Mouse (Mus musculus) intestine, embryonic 16.5 days (tissue): Measurements from ENCODE around the gene Limch1. TPM values are rescaled to one million over a fixed set of nuclear protein-coding genes. Genes with fewer than 3 reads are reported as not detected.

Experiments
- ATAC-seq: fragments of 200-750 bp; cut with Nextera tagmentation; 2 replicates; pipeline ENCODE4 v1.8.0; 2017; ENCODE audit warnings: moderate TSS enrichment, moderate library complexity
- H3K27ac ChIP-seq: fragments of 300-500 bp; sonication (generic); 2 replicates; pipeline ENCODE4 v1.5.1; 2014; ENCODE audit warnings: mild to moderate bottlenecking, low read length
- H3K27me3 ChIP-seq: fragments of 300-500 bp; sonication (generic); replicated peaks from 2 replicates; pipeline ENCODE4 v1.6.1; 2014; ENCODE audit warnings: low read length, control low read depth, mixed read lengths; ENCODE audit not compliant: control insufficient read depth, insufficient read depth
- H3K36me3 ChIP-seq: fragments of 300-500 bp; sonication (generic); 2 replicates; pipeline ENCODE4 v1.6.1; 2014; ENCODE audit warnings: low read length, control low read depth; ENCODE audit not compliant: control insufficient read depth, insufficient read depth
- H3K4me1 ChIP-seq: fragments of 300-500 bp; sonication (generic); 2 replicates; pipeline ENCODE4 v1.6.1; 2014; ENCODE audit warnings: low read length, control low read depth, mixed read lengths; ENCODE audit not compliant: control insufficient read depth, insufficient read depth
- H3K4me2 ChIP-seq: fragments of 300-500 bp; sonication (generic); 2 replicates; pipeline ENCODE4 v1.6.1; 2014; ENCODE audit warnings: low read depth, low read length, control low read depth
- H3K4me3 ChIP-seq: fragments of 300-500 bp; sonication (generic); 2 replicates; pipeline ENCODE4 v1.5.1; 2014; ENCODE audit warnings: mild to moderate bottlenecking, low read length
- H3K9ac ChIP-seq: fragments of 300-500 bp; sonication (generic); 2 replicates; pipeline ENCODE4 v1.6.1; 2014; ENCODE audit warnings: low read depth, low read length
- H3K9me3 ChIP-seq: fragments of 300-500 bp; sonication (generic); 2 replicates; pipeline ENCODE4 v1.6.1; 2016; ENCODE audit warnings: low read length, control low read depth; ENCODE audit not compliant: control insufficient read depth
- WGBS: fragments of 180-500 bp; shearing (Covaris S2); extraction: QIAGEN DNeasy Blood & Tissue Kit; methylation state at CpG from one replicate; pipeline ENCODE4 v1.1.7; 2014; 5-methylcytosine and 5-hydroxymethylcytosine counted together
- polyA plus RNA-seq: library from polyadenylated mRNA; unstranded; fragments of >200 nt; fragmentation: Nextera tagmentation; extraction: Ambion mirVana; gene quantifications from 2 replicates; pipeline ENCODE4 v1.2.1, GENCODE M21; 2015

Gene Limch1
- polyA plus RNA-seq, 1 experiment from 2014 or later = 8.5 TPM

DNA sequence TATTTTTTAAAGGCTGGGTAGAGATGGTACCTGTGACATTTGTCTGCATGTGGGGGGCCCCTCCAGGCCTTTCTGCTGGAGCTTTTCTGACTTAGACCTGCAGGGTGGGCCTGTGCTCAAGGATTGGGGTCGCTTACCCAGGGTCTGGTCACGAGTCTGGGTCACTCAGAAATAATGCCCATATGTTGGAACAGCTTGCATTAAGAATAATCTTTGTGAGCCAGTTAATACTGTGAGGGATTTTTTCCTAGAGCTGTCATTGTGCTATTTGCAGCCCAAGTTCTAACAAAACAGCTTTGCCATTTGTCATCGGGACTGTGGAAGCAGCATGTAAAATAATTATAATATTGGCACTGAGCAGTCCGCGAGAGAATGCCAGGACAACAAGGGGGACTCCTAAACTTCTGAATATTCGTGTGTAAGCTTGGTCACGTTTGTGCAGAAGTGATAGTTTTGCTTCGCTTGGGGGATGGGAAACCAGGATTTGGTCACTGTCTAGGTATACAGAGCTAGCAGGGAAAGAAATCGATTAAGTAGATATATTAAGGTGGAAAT is 63.5 kb downstream of the Limch1 start:
- no peaks in the 10 kb centered on the region for H3K4me1 ChIP-seq
- no peaks in the 10 kb centered on the region for H3K9me3 ChIP-seq
- no peak overlapping the region for H3K9ac ChIP-seq
- no peak overlapping the region for H3K4me3 ChIP-seq
- no peaks in the 10 kb centered on the region for H3K27me3 ChIP-seq
- no peak overlapping the region for H3K4me2 ChIP-seq
- ATAC-seq = no peak
- H3K36me3 ChIP-seq = no peaks in the 10 kb centered on the region
- H3K27ac ChIP-seq = no peak overlapping the region
- WGBS = 85% methylated on average over 9 of the region's 9 CpGs

- Histone ChIP-seq H3K9me3 (no peaks in the 10 kb centered on the region), H3K4me2 (no peak overlapping the region), H3K4me1 (no peaks in the 10 kb centered on the region), H3K4me3 (no peak overlapping the region), H3K27me3 (no peaks in the 10 kb centered on the region), H3K27ac (no peak overlapping the region), H3K36me3 (no peaks in the 10 kb centered on the region), H3K9ac (no peak overlapping the region)
- no peak for ATAC-seq
- WGBS = 58% methylated on average over 2 of the region's 2 CpGs
Measured at GRCm38 (mm10) chr5:66810396-66810795, 64.8 kb downstream of the Limch1 start.

DNA sequence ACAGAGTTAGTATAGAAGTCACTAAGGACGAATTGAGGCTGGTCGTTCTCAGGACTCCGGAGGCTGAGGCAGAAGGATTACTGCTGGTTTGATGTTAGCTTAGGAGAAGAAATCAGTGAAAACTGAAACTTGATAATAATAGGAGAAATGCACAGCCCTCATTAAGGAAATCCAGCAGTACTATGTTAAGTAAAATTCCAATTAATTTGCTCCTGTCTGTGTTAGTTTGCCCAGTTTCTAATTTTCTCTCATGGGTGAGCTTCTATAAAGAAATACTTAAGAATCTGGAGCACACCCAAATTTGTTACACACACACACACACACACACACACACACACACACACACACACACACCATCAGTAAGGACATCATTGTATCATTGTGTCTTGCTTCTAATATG is 69.0 kb downstream of the Limch1 start:
- WGBS = 91% methylated on average over 3 of the region's 3 CpGs
- no peak overlapping the region for H3K4me2 ChIP-seq
- H3K9me3 ChIP-seq = no peaks in the 10 kb centered on the region
- no peak overlapping the region for H3K27ac ChIP-seq
- no peak overlapping the region for H3K9ac ChIP-seq
- H3K36me3 ChIP-seq = no peaks in the 10 kb centered on the region
- ATAC-seq = no peak
- H3K4me3 ChIP-seq = no peak overlapping the region
- H3K4me1 ChIP-seq = no peaks in the 10 kb centered on the region
- H3K27me3 ChIP-seq = no peaks in the 10 kb centered on the region

GRCm38 (mm10) chr5:66815877-66816276 is 70.2 kb downstream of the Limch1 start:
- no peak overlapping the region for H3K4me3 ChIP-seq
- WGBS = 32% methylated on average over 6 of the region's 6 CpGs
- no peak overlapping the region for H3K9ac ChIP-seq
- no peaks in the 10 kb centered on the region for H3K4me1 ChIP-seq
- H3K9me3 ChIP-seq = no peaks in the 10 kb centered on the region
- H3K4me2 ChIP-seq = no peak overlapping the region
- no peaks in the 10 kb centered on the region for H3K36me3 ChIP-seq
- ATAC-seq = no peak
- no peak overlapping the region for H3K27ac ChIP-seq
- no peaks in the 10 kb centered on the region for H3K27me3 ChIP-seq

- WGBS = 60% methylated on average over 18 of the region's 18 CpGs
- no peak for ATAC-seq
- H3K4me2 ChIP-seq = no peak overlapping the region
- H3K27ac ChIP-seq = no peak overlapping the region
- H3K9ac ChIP-seq = no peak overlapping the region
- no peak overlapping the region for H3K4me3 ChIP-seq
- H3K4me1 ChIP-seq = no peaks in the 10 kb centered on the region
- H3K27me3 ChIP-seq = no peaks in the 10 kb centered on the region
- H3K36me3 ChIP-seq = no peaks in the 10 kb centered on the region
- no peaks in the 10 kb centered on the region for H3K9me3 ChIP-seq
Measured at GRCm38 (mm10) chr5:66816751-66817150, 71.1 kb downstream of the Limch1 start.

- Histone ChIP-seq H3K4me3 (no peak overlapping the region), H3K9me3 (no peaks in the 10 kb centered on the region), H3K27me3 (no peaks in the 10 kb centered on the region), H3K27ac (no peak overlapping the region), H3K9ac (no peak overlapping the region), H3K36me3 (no peaks in the 10 kb centered on the region), H3K4me1 (no peaks in the 10 kb centered on the region), H3K4me2 (no peak overlapping the region)
- no peak for ATAC-seq
- WGBS = 96% methylated on average over 8 of the region's 8 CpGs
Measured at GRCm38 (mm10) chr5:66817184-66817956, 71.7 kb downstream of the Limch1 start.

GRCm38 (mm10) chr5:66822500-66823205 is 77.0 kb downstream of the Limch1 start:
- WGBS = 82% methylated on average over 6 of the region's 6 CpGs
- no peak for ATAC-seq

DNA sequence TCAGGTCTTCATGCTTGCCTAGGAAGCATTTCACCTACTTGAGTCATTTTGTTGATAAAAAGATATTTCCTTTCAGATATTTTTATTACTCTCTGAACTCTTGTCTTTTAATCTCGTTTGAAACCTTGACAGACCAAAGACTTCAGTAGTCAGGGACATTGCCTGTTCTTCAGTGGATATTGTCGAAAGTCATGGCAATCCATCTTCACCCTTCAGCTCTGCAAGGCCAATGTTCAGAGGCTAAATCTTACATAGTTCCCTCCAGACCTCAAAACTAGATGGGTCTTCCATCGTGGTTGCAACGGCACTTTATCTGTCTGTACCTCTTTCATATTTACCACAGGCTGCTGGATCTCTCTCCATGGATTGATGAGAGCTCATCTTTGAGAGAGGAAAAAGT is 80.0 kb downstream of the Limch1 start:
- Histone ChIP-seq H3K27ac (no peak overlapping the region), H3K27me3 (no peaks in the 10 kb centered on the region), H3K9ac (no peak overlapping the region), H3K4me2 (no peak overlapping the region), H3K4me1 (no peaks in the 10 kb centered on the region), H3K4me3 (no peak overlapping the region), H3K36me3 (no peaks in the 10 kb centered on the region), H3K9me3 (no peaks in the 10 kb centered on the region)
- 84% methylated on average over 4 of the region's 4 CpGs for WGBS
- no peak for ATAC-seq

More at GRCm38 (mm10) chr5:66822500-66823205, 77.0 kb downstream of the Limch1 start:
- Histone ChIP-seq H3K9ac (no peak overlapping the region), H3K36me3 (no peaks in the 10 kb centered on the region), H3K27me3 (no peaks in the 10 kb centered on the region), H3K4me2 (no peak overlapping the region), H3K4me3 (no peak overlapping the region), H3K4me1 (no peaks in the 10 kb centered on the region), H3K9me3 (no peaks in the 10 kb centered on the region), H3K27ac (no peak overlapping the region)

DNA sequence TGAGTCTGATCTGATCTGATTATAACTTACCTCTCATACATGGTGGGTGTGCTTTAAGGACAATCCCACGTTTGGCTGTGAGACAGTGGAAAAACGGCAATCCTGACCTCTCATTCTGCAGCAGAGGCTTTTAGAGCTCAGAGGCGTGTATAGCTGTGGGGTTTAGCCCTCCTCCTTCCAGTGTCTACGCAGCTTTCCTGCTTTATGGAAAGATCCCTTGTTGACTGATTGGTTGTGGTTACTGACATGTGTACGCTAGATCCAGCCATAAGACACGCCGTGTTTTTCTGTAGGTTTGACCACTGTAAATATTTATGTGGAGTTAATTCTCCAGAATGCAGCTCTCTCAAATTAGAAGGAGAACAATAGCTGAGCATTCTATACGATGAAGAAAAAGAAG is 81.2 kb downstream of the Limch1 start:
- no peak overlapping the region for H3K4me2 ChIP-seq

More for the DNA sequence above, 81.2 kb downstream of the Limch1 start:
- H3K9ac ChIP-seq = no peak overlapping the region
- H3K27ac ChIP-seq = no peak overlapping the region
- no peaks in the 10 kb centered on the region for H3K36me3 ChIP-seq
- H3K4me3 ChIP-seq = no peak overlapping the region
- WGBS = 62% methylated on average over 8 of the region's 8 CpGs
- ATAC-seq = no peak
- H3K27me3 ChIP-seq = no peaks in the 10 kb centered on the region
- no peaks in the 10 kb centered on the region for H3K4me1 ChIP-seq
- no peaks in the 10 kb centered on the region for H3K9me3 ChIP-seq
